In genomic region chr10:81134181-81134587, GRCm38 (mm10) we compare ENCODE assay signal across 1 mouse cellular context.
TF ChIP-seq lines count a peak whose summit lies in the region.

No protein-coding gene starts in this region.

TF ChIP-seq in MEL, 35 proteins besides CTCF, POLR2A, EP300 and RAD21 (continued from another document):
- TF ChIP-seq ZC3H11A (IDR thresholded peaks at IDR 0.05; ENCODE audit: low read depth, low read length), result no peak
- no peak for TF ChIP-seq NRF1 (IDR thresholded peaks at IDR 0.05; ENCODE audit: insufficient read depth, low read depth, low read length, poor library complexity, severe bottlenecking)
- no peak for TF ChIP-seq GATA1 (IDR thresholded peaks at IDR 0.05; ENCODE audit: low read depth, low read length)
- TF ChIP-seq TBP (IDR thresholded peaks at IDR 0.05; ENCODE audit: low read depth, low read length), result peak; percentile 80
- no peak for TF ChIP-seq ZKSCAN1 (IDR thresholded peaks at IDR 0.05; ENCODE audit: low read depth, low read length)
TF ChIP-seq in MEL: peak in this region for 17.
